Mouse (Mus musculus): ENCODE results near the gene Pknox1. TPM values are rescaled to one million over a fixed set of nuclear protein-coding genes. Genes with fewer than 3 reads are reported as not detected.
A peak's percentile ranks its signal among the peaks of the same experiment; 100 is the strongest.

Gene Pknox1
- total RNA-seq, 2 experiments from 2014 or later = 10.6 to 12.7 TPM

- no peak for DNase-seq
Observed at GRCm38 (mm10) chr17:31646199-31647002, 81.9 kb downstream of the Pknox1 start.

DNA sequence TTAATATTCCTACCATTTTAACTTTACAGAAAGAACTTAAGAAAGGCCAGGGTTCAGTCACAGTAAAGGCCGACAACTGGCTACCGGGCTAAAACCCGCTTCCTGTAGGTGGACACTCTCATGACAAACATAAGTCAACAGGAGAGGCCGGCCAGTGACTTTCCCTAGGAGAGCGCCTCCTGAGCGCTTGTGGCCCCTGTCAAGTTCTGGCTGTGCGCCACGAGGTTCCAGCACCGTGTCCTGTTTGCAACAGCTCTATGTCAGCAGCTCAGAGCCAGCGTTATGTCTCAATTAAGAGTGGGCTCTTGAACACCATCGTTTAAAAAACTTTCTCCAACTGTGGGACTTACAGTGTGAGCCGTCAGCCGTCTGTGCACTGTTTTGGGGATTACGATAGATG lies 87.6 kb downstream of the Pknox1 start:
- peak; percentile 14 to 42 for DNase-seq

- DNase-seq = no peak
Observed at GRCm38 (mm10) chr17:31653277-31653676, 88.7 kb downstream of the Pknox1 start.

- no peak for DNase-seq
Observed at GRCm38 (mm10) chr17:31655366-31655765, 90.8 kb downstream of the Pknox1 start.

- no peak for DNase-seq
Observed at GRCm38 (mm10) chr17:31656682-31657081, 92.1 kb downstream of the Pknox1 start.

Small RNA genes within 50 kb of the gene (microRNA-seq; reads per million reads assigned to microRNA genes)
- gene Gm24970 = 0 reads per million in 2 experiments

Other genes with a start within 250 kb of the Pknox1 start
- 1 to 10 TPM; 3.4 to 3.8 TPM for gene Pde9a, start 178.5 kb upstream of the Pknox1 start, total RNA-seq (2021)
- 1 to 10 TPM; 5.8 to 6.5 TPM for gene Wdr4, start 44.8 kb upstream of the Pknox1 start, total RNA-seq (2021)
- gene Ndufv3, start 44.6 kb upstream of the Pknox1 start, total RNA-seq (2021) = 1,000 to 10,000 TPM; 1,409 to 1,497 TPM
- gene Cbs, start 72.5 kb downstream of the Pknox1 start, total RNA-seq (2021) = 1 to 10 TPM; 3.4 to 4.9 TPM
- gene U2af1, start 94.2 kb downstream of the Pknox1 start, total RNA-seq (2021) = 10 to 100 TPM; 68.6 to 77.1 TPM
- gene Cryaa, start 113.1 kb downstream of the Pknox1 start, total RNA-seq (2021) = not detected

Measured in heart, adult 18-20 months (tissue).